Comparison of ENCODE assay signal across 12 mouse cellular contexts in genomic region chrX:8125235-8125634, GRCm38 (mm10). TPM values are rescaled to one million over a fixed set of nuclear protein-coding genes. Genes with fewer than 3 reads are reported as not detected.
A peak's percentile ranks its signal among the peaks of the same experiment; 100 is the strongest.
DNase-seq lines count a peak whose midpoint lies in the region; ATAC-seq and TF ChIP-seq lines count a peak whose summit lies in the region.
"Had no signal": no experiment of that assay in that cellular context is flagged by ENCODE, and none has a peak within 500 bp of the region (broad histone marks: within the 10 kb centered on the region; RNA-seq: fewer than 3 reads in every experiment).

No protein-coding gene starts in this region.

- 73% methylated on average over 7 of the region's 7 CpGs for WGBS in kidney, postnatal 0 days
- 83% methylated on average over 7 of the region's 7 CpGs for WGBS in kidney, embryonic 14.5 days
- WGBS in heart, embryonic 10.5 days = 75% methylated on average over 7 of the region's 7 CpGs

- TF ChIP-seq CTCF in kidney, postnatal 0 days (IDR thresholded peaks at IDR 0.05; ENCODE audit: low read depth) = peak; percentile 33; the same call in 1 of the 2 replicates
- peak; percentile 14 to 40; a peak in 1 of 4 replicates for TF ChIP-seq CTCF in CH12.LX (conservative IDR thresholded peaks at IDR 0.05 in 1 of 2, IDR thresholded peaks at IDR 0.05 in 1 of 2; ENCODE audit: low read depth in 2 of 2, low read length in 2 of 2)

- no peak; the same call in none of the 2 replicates for TF ChIP-seq RAD21 in CH12.LX (IDR thresholded peaks at IDR 0.05; ENCODE audit: low read depth, low read length)

- no peak overlapping the region for H3K4me2 ChIP-seq in kidney, postnatal 0 days (ENCODE audit: low read length)
- no peak overlapping the region for H3K4me2 ChIP-seq in CH12.LX (ENCODE audit: insufficient read depth, low read depth, poor library complexity, severe bottlenecking)
- no peak overlapping the region for H3K4me2 ChIP-seq in kidney, embryonic 14.5 days (replicated peaks; ENCODE audit: low read depth, low read length)

- 0 out of 2 replicates have a peak, but pooled peaks cover 4% of the 10 kb centered on the region for H3K36me3 ChIP-seq in kidney, postnatal 0 days (ENCODE audit: insufficient read depth, low read length)
- H3K36me3 ChIP-seq in CH12.LX (replicated peaks in 1 of 2; ENCODE audit: control insufficient read depth in 1 of 2, insufficient read depth in 1 of 2, low read length in 1 of 2) = peaks cover 38 to 60% of the 10 kb centered on the region in 2 experiments
- peaks cover 7% of the 10 kb centered on the region; the same call in 1 of the 2 replicates for H3K36me3 ChIP-seq in kidney, embryonic 14.5 days (ENCODE audit: control insufficient read depth, insufficient read depth, low read length)
- H3K36me3 ChIP-seq in heart, embryonic 10.5 days = peaks cover 43% of the 10 kb centered on the region

- no peaks in the 10 kb centered on the region for H3K9me3 ChIP-seq in kidney, postnatal 0 days (replicated peaks; ENCODE audit: low read length)
- H3K9me3 ChIP-seq in CH12.LX (replicated peaks; ENCODE audit: low read length) = no peaks in the 10 kb centered on the region
- H3K9me3 ChIP-seq in kidney, embryonic 14.5 days (ENCODE audit: control insufficient read depth, low read length) = no peaks in the 10 kb centered on the region
- H3K9me3 ChIP-seq in heart, embryonic 10.5 days = no peaks in the 10 kb centered on the region
- H3K9me3 ChIP-seq: limb, embryonic 10.5 days had no signal

- no peak overlapping the region for H3K27ac ChIP-seq in kidney, postnatal 0 days
- H3K27ac ChIP-seq in CH12.LX (ENCODE audit: insufficient read depth, low read depth) = no peak overlapping the region
- no peak overlapping the region for H3K27ac ChIP-seq in kidney, embryonic 14.5 days (ENCODE audit: low read depth, low read length)
- no peak overlapping the region for H3K27ac ChIP-seq in heart, embryonic 10.5 days
- H3K27ac ChIP-seq: limb, embryonic 10.5 days had no signal

- H3K9ac ChIP-seq in kidney, postnatal 0 days (ENCODE audit: low read depth, low read length) = no peak overlapping the region
- no peak overlapping the region for H3K9ac ChIP-seq in CH12.LX (ENCODE audit: insufficient read depth, low read depth)
- H3K9ac ChIP-seq in kidney, embryonic 14.5 days (ENCODE audit: low read depth, low read length) = no peak overlapping the region

- dilution Hi-C loops in CH12.LX (cut with MboI; ENCODE audit: extremely low pct_ligation_motif_present, extremely low pct_unique_long_range_greater_than_20kb, low sequenced_read_pairs) = no loop called here

- H3K4me1 ChIP-seq in kidney, postnatal 0 days (replicated peaks; ENCODE audit: insufficient read depth, low read length) = no peaks in the 10 kb centered on the region
- H3K4me1 ChIP-seq in CH12.LX (ENCODE audit: control insufficient read depth in 1 of 2, insufficient read depth in 2 of 2) = no peaks in the 10 kb centered on the region
- H3K4me1 ChIP-seq in kidney, embryonic 14.5 days (ENCODE audit: control insufficient read depth, insufficient read depth, low read length) = no peaks in the 10 kb centered on the region
- H3K4me1 ChIP-seq in heart, embryonic 10.5 days = no peaks in the 10 kb centered on the region
- H3K4me1 ChIP-seq: limb, embryonic 10.5 days had no signal

- in situ Hi-C loops in CH12.LX (cut with MboI; ENCODE audit: low pct_ligation_motif_present, low pct_unique_long_range_greater_than_20kb, low sequenced_read_pairs) = no loop called here

- TF ChIP-seq POLR2A in CH12.LX (IDR thresholded peaks at IDR 0.05; ENCODE audit: low read depth, low read length) = no peak

- no peak for TF ChIP-seq EP300 in CH12.LX (IDR thresholded peaks at IDR 0.05; ENCODE audit: low read length)

- no peak for DNase-seq in kidney, postnatal 0 days (ENCODE audit: low spot score)
- no peak for DNase-seq in kidney, adult 9 months
- DNase-seq in CH12.LX (ENCODE audit: extremely low read depth) (no peak), ZHBTc4 (ENCODE audit: low read depth, low spot score) (peak; percentile 60)
- peak; percentile 24 for DNase-seq in lung, postnatal 36 days
- no peak for DNase-seq in urinary bladder, adult 18-20 months (ENCODE audit: low spot score in 2 of 2)
- DNase-seq in heart, embryonic 10.5 days (ENCODE audit: low spot score) = no peak
- DNase-seq: kidney, adult 18-20 months; right cerebral cortex, postnatal 4 days had no signal

- H3K4me3 ChIP-seq in kidney, postnatal 0 days (replicated peaks; ENCODE audit: low read depth, low read length) = no peak overlapping the region
- H3K4me3 ChIP-seq in CH12.LX (replicated peaks in 1 of 3; ENCODE audit: low read depth in 2 of 3, low read length in 2 of 3, poor library complexity in 1 of 3) = no peak overlapping the region
- no peak overlapping the region for H3K4me3 ChIP-seq in kidney, embryonic 14.5 days (ENCODE audit: low read length)
- no peak overlapping the region for H3K4me3 ChIP-seq in heart, embryonic 10.5 days
- H3K4me3 ChIP-seq: limb, embryonic 10.5 days had no signal

- H3K27me3 ChIP-seq in kidney, postnatal 0 days (ENCODE audit: insufficient read depth, low read length) = no peaks in the 10 kb centered on the region
- no peaks in the 10 kb centered on the region for H3K27me3 ChIP-seq in CH12.LX (replicated peaks)
- no peaks in the 10 kb centered on the region for H3K27me3 ChIP-seq in kidney, embryonic 14.5 days (ENCODE audit: control insufficient read depth, insufficient read depth, low read length)
- H3K27me3 ChIP-seq in heart, embryonic 10.5 days (ENCODE audit: insufficient read depth, poor library complexity, severe bottlenecking) = no peaks in the 10 kb centered on the region

- H3K79me2 ChIP-seq in CH12.LX (replicated peaks; ENCODE audit: control insufficient read depth, extremely low read depth, insufficient read depth, poor library complexity, severe bottlenecking) = no peaks in the 10 kb centered on the region

- ATAC-seq in kidney, postnatal 0 days (replicated peaks; ENCODE audit: low FRiP score, low read depth) = no peak
- no peak for ATAC-seq in kidney, embryonic 14.5 days (ENCODE audit: low FRiP score, low TSS enrichment)
- ATAC-seq: activated CD4-positive, CD25-positive, alpha-beta regulatory T cell, adult 4 months had no signal

TF ChIP-seq in CH12.LX, 34 proteins besides CTCF, POLR2A, EP300 and RAD21:
- TF ChIP-seq CHD2 (IDR thresholded peaks at IDR 0.05; ENCODE audit: low read length) (no peak), SMC3 (IDR thresholded peaks at IDR 0.05; ENCODE audit: low read depth, low read length) (peak; percentile 30; the same call in 1 of the 2 replicates)

RNA-seq across cellular contexts. Expression of gene Wdr13, which starts 7.5 kb away (rescaled TPM):
- 17.9 and 19.5 TPM in 2 replicates for polyA plus RNA-seq in kidney, postnatal 0 days (2015; fragmentation: Nextera tagmentation; extraction: Ambion mirVana)
- total RNA-seq in CH12.LX (2012; rRNA removed) = 9.3 and 11.9 TPM in 2 replicates
- 7.6 and 9.4 TPM in 2 replicates for total RNA-seq in CH12.LX (2014; rRNA removed)
- 12.7 and 13.0 TPM in 2 replicates for polyA plus RNA-seq in CH12.LX (2012; ENCODE audit: insufficient read length, low read depth)
- polyA plus RNA-seq in kidney, embryonic 14.5 days (2014; fragmentation: Nextera tagmentation; extraction: Ambion mirVana) = 19.3 and 21.3 TPM in 2 replicates
- polyA plus RNA-seq in heart, embryonic 10.5 days (2016; fragmentation: Nextera tagmentation; extraction: Ambion mirVana) = 21.8 and 25.0 TPM in 2 replicates

RNA-seq across cellular contexts. Expression of gene Rbm3, which starts 20.4 kb away (rescaled TPM):
- polyA plus RNA-seq in kidney, postnatal 0 days (2015; fragmentation: Nextera tagmentation; extraction: Ambion mirVana) = 766 and 794 TPM in 2 replicates
- total RNA-seq in CH12.LX (2012; rRNA removed) = 681 and 877 TPM in 2 replicates
- total RNA-seq in CH12.LX (2014; rRNA removed) = 2,152 and 2,409 TPM in 2 replicates
- 639 and 778 TPM in 2 replicates for polyA plus RNA-seq in CH12.LX (2012; ENCODE audit: insufficient read length, low read depth)
- polyA plus RNA-seq in kidney, embryonic 14.5 days (2014; fragmentation: Nextera tagmentation; extraction: Ambion mirVana) = 606 and 668 TPM in 2 replicates
- polyA plus RNA-seq in heart, embryonic 10.5 days (2016; fragmentation: Nextera tagmentation; extraction: Ambion mirVana) = 342 and 398 TPM in 2 replicates

RNA-seq across cellular contexts. Expression of gene Was, which starts 34.9 kb away (rescaled TPM):
- polyA plus RNA-seq in kidney, postnatal 0 days (2015; fragmentation: Nextera tagmentation; extraction: Ambion mirVana) = 0.16 and 0.28 TPM in 2 replicates
- total RNA-seq in CH12.LX (2012; rRNA removed) = 47.0 and 58.1 TPM in 2 replicates
- total RNA-seq in CH12.LX (2014; rRNA removed) = 53.9 and 63.5 TPM in 2 replicates
- 75.6 and 83.7 TPM in 2 replicates for polyA plus RNA-seq in CH12.LX (2012; ENCODE audit: insufficient read length, low read depth)
- 0.27 and 0.51 TPM in 2 replicates for polyA plus RNA-seq in kidney, embryonic 14.5 days (2014; fragmentation: Nextera tagmentation; extraction: Ambion mirVana)
- polyA plus RNA-seq in heart, embryonic 10.5 days (2016; fragmentation: Nextera tagmentation; extraction: Ambion mirVana) = 0.20 and 0.74 TPM in 2 replicates

RNA-seq across cellular contexts. Expression of gene Suv39h1, which starts 50.7 kb away (rescaled TPM):
- polyA plus RNA-seq in kidney, postnatal 0 days (2015; fragmentation: Nextera tagmentation; extraction: Ambion mirVana) = 32.5 and 34.1 TPM in 2 replicates
- total RNA-seq in CH12.LX (2012; rRNA removed) (40.6 and 46.4 TPM in 2 replicates), CH12.LX (2014; rRNA removed) (71.5 and 73.7 TPM in 2 replicates)
- polyA plus RNA-seq in CH12.LX (2012; ENCODE audit: insufficient read length, low read depth) = 48.4 and 51.4 TPM in 2 replicates
- 52.0 and 79.3 TPM in 2 replicates for polyA plus RNA-seq in kidney, embryonic 14.5 days (2014; fragmentation: Nextera tagmentation; extraction: Ambion mirVana)
- 64.2 and 71.7 TPM in 2 replicates for polyA plus RNA-seq in heart, embryonic 10.5 days (2016; fragmentation: Nextera tagmentation; extraction: Ambion mirVana)

RNA-seq across cellular contexts. Expression of gene Tbc1d25, which starts 50.7 kb away (rescaled TPM):
- 9.6 and 10.4 TPM in 2 replicates for polyA plus RNA-seq in kidney, postnatal 0 days (2015; fragmentation: Nextera tagmentation; extraction: Ambion mirVana)
- 6.0 and 6.3 TPM in 2 replicates for total RNA-seq in CH12.LX (2012; rRNA removed)
- total RNA-seq in CH12.LX (2014; rRNA removed) = 2.3 and 2.4 TPM in 2 replicates
- 10.2 and 10.4 TPM in 2 replicates for polyA plus RNA-seq in CH12.LX (2012; ENCODE audit: insufficient read length, low read depth)
- 9.3 and 12.1 TPM in 2 replicates for polyA plus RNA-seq in kidney, embryonic 14.5 days (2014; fragmentation: Nextera tagmentation; extraction: Ambion mirVana)
- 10.3 and 11.9 TPM in 2 replicates for polyA plus RNA-seq in heart, embryonic 10.5 days (2016; fragmentation: Nextera tagmentation; extraction: Ambion mirVana)

Comparison
In these comparisons a context has a peak if more than half of its experiments do, and no peak if none do; other contexts are left out.
1. DNase-seq: peak in ZHBTc4 (single experiment) and lung, postnatal 36 days (single experiment); none in kidney, postnatal 0 days (single experiment), kidney, adult 9 months (single experiment), CH12.LX (single experiment), urinary bladder, adult 18-20 months (0 of 2) and heart, embryonic 10.5 days (single experiment).
2. RNA of gene Was, which starts 34.9 kb away (polyA plus RNA-seq): 75.6 to 83.7 TPM in CH12.LX; 0.20 to 0.74 TPM in heart, embryonic 10.5 days, 0.27 to 0.51 TPM in kidney, embryonic 14.5 days and 0.16 to 0.28 TPM in kidney, postnatal 0 days; every median in the first group is over 10 times any median in the second.